Mouse (Mus musculus): ENCODE data around the gene Cdk14. TPM values are rescaled to one million over a fixed set of nuclear protein-coding genes. Genes with fewer than 3 reads are reported as not detected.
"Not testable (repeated sequence)": the region's sequence is repeated elsewhere in the genome, so short reads cannot be mapped to it uniquely, and the experiment has no call there.

The Cdk14 gene
- total RNA-seq, 2 experiments from 2014 or later: 258 to 269 TPM

DNA sequence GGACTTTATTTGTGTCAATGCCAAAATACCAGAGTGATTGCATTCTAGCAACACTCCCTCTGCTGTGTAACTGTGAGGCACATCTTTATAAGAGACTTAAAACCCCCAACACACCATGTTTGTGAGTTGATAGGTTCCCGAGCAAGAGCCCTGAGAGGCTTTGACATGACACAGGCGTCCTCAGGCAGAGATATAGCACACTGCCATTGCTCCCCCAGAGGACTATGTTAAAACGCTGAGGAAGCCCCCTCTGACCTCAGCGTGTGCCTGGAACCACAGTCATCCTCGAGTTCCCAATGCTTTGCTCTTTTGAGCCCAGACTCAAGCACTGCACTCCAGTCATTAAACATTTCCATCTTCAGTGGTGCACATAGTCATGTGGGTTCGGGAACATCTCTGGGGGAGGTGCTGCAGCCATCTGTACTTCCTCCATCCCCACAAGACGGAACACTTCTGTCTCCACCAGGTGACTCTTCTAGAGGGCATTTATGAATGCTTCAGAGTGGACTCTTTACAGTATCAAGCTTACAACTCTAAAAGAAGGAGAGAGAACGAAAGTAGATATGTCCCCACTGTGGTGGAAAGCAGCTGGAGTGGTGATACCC is 488.5 kb downstream of the Cdk14 start:
- no peak for DNase-seq (ENCODE audit: low spot score in 2 of 2)
- H3K27ac ChIP-seq: 0 out of 2 replicates have a peak overlapping the region, but pooled peaks have one; percentile 14
- H3K4me3 ChIP-seq: no peak overlapping the region
- no peak for TF ChIP-seq CTCF (conservative IDR thresholded peaks at IDR 0.05)

DNA sequence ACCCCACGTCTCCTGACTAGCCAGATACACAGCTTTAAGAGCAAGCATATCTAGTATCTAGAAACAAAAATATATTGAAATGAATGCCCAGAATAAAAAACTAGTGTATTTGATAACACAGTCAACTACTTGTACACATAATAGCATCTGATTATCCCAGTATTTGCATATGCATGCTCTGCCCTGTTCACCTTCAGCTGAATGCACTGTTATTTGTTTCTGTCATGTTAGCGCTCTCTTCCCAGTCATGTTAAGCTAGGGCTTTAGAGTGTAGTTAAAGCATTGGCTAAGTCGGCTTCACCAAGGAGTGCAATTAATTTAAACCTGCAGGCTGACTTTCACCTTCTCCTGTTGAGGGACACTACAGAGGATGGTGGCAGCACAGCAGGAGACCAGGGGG is 490.5 kb downstream of the Cdk14 start:
- no peak overlapping the region for H3K4me3 ChIP-seq
- no peak for DNase-seq (ENCODE audit: low spot score in 2 of 2)
- no peak overlapping the region; the same call in 1 of the 2 replicates for H3K27ac ChIP-seq
- TF ChIP-seq CTCF (conservative IDR thresholded peaks at IDR 0.05): no peak

DNA sequence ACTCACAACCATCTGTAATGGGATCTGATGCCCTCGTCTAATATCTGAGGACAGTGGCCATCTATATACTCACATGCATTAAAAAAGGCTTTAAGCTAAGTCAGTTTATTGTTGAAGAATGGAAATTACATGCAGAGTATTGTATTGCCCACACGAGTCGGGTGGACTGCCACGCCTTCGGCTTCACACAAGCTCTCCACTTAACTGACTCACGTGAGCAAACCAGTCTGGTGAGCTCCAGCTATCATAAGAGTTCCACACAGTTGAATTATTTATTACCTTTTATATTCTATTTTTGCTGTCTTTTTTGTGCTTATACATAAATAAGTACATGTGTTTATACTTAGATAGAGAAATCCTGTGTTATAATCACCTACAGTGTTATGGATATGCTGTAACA is 495.2 kb downstream of the Cdk14 start:
- no peak overlapping the region for H3K27ac ChIP-seq
- H3K4me3 ChIP-seq: no peak overlapping the region
- no peak for TF ChIP-seq CTCF (conservative IDR thresholded peaks at IDR 0.05)
- DNase-seq (ENCODE audit: low spot score in 2 of 2): no peak

GRCm38 (mm10) chr5:4918376-4918775 is 501.7 kb downstream of the Cdk14 start:
- H3K27ac ChIP-seq: peak overlapping the region; percentile 62
- peak; percentile 97 for TF ChIP-seq CTCF (conservative IDR thresholded peaks at IDR 0.05)
- no peak overlapping the region for H3K4me3 ChIP-seq
- peak; percentile 56 to 76 for DNase-seq (ENCODE audit: low spot score in 2 of 2)

DNA sequence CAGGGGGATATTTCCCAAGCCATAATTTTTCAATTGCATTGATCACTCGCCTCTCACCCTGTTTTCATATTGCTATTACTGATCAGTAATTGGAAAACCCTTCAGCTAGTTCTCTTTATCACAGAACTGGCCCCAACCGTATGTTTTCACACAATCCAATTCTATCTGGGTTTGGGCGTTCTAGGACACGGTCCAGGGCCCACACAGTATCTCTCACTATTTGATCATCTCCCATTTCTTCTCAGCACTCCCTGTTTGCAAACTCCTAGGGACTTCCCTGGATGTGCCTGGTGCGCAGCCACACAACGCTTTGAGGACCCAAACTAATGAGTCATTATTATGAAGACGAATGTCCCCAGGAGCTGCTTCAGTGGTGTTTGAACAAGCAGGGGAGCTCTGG is 502.4 kb downstream of the Cdk14 start:
- DNase-seq (ENCODE audit: low spot score in 2 of 2): no peak
- peak overlapping the region; percentile 62 for H3K27ac ChIP-seq

DNA sequence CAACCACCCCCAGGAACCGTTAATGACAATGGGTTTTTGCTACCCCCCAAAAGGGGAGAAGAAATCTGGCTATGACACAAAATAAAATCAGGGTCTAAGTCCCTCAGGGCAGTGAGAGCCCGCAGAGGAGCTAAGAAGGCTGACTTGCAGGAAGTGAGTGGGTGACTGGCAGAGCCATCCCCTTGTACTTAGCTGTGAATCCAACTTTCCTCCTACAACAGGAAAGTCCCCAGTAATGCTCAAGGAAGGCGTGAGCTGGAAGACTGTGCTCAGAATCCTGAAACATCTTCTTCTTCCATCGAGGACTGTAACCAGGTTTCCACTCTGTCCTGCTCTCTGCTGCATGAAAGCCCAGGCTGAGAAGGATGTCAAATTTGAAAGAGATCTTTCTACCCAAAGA is 502.8 kb downstream of the Cdk14 start:
- no peak overlapping the region for H3K4me3 ChIP-seq
- peak overlapping the region; percentile 62 for H3K27ac ChIP-seq
- no peak for DNase-seq (ENCODE audit: low spot score in 2 of 2)
- no peak for TF ChIP-seq CTCF (conservative IDR thresholded peaks at IDR 0.05)

More for the DNA sequence above, 502.4 kb downstream of the Cdk14 start:
- H3K4me3 ChIP-seq: no peak overlapping the region
- no peak for TF ChIP-seq CTCF (conservative IDR thresholded peaks at IDR 0.05)

DNA sequence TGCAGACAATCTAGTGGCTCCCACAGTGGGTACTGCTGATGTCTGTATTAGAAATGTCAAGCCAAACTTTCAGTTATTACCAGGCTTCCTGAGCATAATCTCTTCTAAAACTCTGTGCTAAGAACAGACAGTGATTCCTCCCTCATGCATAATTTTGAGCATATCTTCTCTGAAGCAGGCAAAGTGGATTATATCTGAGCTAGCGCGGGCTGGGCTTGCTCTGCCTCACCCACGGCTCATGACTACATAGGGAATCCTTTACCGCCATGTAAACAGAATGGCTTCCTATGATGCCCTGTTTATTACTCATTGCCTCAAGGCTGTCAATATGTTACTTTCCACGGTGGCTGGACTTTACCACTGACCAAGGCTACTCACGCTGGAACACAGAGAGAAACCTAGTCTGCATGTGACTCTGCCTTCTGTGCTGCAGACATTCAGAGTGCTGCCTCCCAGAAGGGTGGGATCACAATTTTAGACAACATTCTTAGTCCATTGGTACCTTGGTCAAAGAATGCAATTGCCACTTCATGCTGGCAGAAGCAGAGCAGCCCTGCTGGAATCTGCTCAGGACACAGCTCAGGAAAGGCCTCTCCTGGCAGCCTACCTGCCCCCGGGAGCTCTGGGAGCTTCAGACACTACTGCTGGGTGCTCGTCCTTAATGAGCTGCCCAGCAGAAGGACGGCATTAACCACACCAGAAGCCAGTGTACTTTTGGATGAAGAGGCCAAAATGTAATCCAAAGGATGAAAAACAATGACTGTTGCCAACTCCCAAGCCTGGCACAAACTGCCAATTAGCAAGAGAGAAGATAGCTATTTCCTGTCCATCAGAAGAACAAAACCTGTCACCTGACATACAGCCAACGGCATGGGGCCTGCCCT is 503.5 kb downstream of the Cdk14 start:
- peak overlapping the region; percentile 62 for H3K27ac ChIP-seq
- no peak overlapping the region for H3K4me3 ChIP-seq
- no peak for TF ChIP-seq CTCF (conservative IDR thresholded peaks at IDR 0.05)
- DNase-seq (ENCODE audit: low spot score in 2 of 2): no peak

DNA sequence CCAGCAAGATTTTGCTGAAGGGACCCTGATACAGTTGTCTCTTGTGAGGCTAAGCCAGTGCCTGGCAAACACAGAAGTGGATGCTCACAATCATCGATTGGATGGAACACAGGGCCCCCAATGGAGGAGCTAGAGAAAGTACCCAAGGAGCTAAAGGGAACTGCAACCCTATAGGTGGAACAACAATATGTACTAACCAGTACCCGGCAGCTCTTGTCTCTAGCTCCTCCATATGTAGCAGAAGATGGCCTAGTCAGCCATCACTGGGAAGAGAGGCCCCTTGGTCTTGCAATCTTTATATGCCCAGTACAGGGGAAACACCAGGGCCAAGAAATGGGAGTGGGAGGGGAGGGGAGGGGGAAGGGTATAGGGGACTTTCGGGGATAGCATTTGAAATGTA is 515.2 kb downstream of the Cdk14 start:
- H3K4me3 ChIP-seq; DNase-seq (ENCODE audit: low spot score in 2 of 2); H3K27ac ChIP-seq: not testable (repeated sequence)

- no peak overlapping the region for H3K27ac ChIP-seq
- DNase-seq (ENCODE audit: low spot score in 2 of 2): no peak
- H3K4me3 ChIP-seq: no peak overlapping the region
- no peak for TF ChIP-seq CTCF (conservative IDR thresholded peaks at IDR 0.05)
Observed at GRCm38 (mm10) chr5:4898241-4898640, 521.9 kb downstream of the Cdk14 start.

GRCm38 (mm10) chr5:4894988-4895387 is 525.1 kb downstream of the Cdk14 start:
- Histone ChIP-seq H3K27ac (no peak overlapping the region), H3K4me3 (no peak overlapping the region)
- no peak for DNase-seq (ENCODE audit: low spot score in 2 of 2)
- TF ChIP-seq CTCF (conservative IDR thresholded peaks at IDR 0.05): no peak

GRCm38 (mm10) chr5:4893852-4894207 is 526.3 kb downstream of the Cdk14 start:
- no peak overlapping the region for H3K4me3 ChIP-seq
- no peak for TF ChIP-seq CTCF (conservative IDR thresholded peaks at IDR 0.05)
- no peak for DNase-seq (ENCODE audit: low spot score in 2 of 2)
- H3K27ac ChIP-seq: no peak overlapping the region

- H3K27ac ChIP-seq: no peak overlapping the region
Observed at GRCm38 (mm10) chr5:4893206-4893851, 526.8 kb downstream of the Cdk14 start.

DNA sequence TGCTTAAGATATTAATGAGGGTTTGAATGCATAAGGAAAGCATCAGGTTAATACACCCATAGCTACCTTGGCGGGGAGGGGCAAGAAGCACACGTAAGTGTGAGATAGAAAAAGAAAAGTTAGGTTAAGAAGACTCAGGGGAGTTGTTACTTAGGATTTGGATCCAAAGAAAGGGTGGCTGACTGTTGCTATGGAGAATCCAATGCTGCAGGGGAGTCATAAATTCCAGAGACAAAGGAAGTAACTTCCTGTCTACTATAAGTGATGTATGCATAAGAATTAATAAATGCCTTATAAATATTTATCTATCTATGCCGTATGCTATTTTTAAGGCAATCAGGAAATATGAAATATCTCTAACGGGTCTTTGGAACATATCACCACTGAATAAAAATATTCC is 527.4 kb downstream of the Cdk14 start:
- DNase-seq (ENCODE audit: low spot score in 2 of 2): no peak
- Histone ChIP-seq H3K27ac (no peak overlapping the region), H3K4me3 (no peak overlapping the region)
- TF ChIP-seq CTCF (conservative IDR thresholded peaks at IDR 0.05): no peak

More at GRCm38 (mm10) chr5:4893206-4893851, 526.8 kb downstream of the Cdk14 start:
- no peak for DNase-seq (ENCODE audit: low spot score in 2 of 2)
- no peak overlapping the region for H3K4me3 ChIP-seq
- TF ChIP-seq CTCF (conservative IDR thresholded peaks at IDR 0.05): no peak
